In genomic region chr7:80071209-80071608, GRCm38 (mm10) we compare ENCODE assay signal across 16 mouse cellular contexts. TPM values are rescaled to one million over a fixed set of nuclear protein-coding genes. Genes with fewer than 3 reads are reported as not detected.
DNase-seq lines count a peak whose midpoint lies in the region; TF ChIP-seq lines count a peak whose summit lies in the region.
"Had no signal": no experiment of that assay in that cellular context is flagged by ENCODE, and none has a peak within 500 bp of the region (broad histone marks: within the 10 kb centered on the region; RNA-seq: fewer than 3 reads in every experiment).

No protein-coding gene starts in this region.

- peak; percentile 91 for DNase-seq in heart, adult 11 months
- no peak for DNase-seq in heart, postnatal 25 days (ENCODE audit: low spot score)
- no peak for DNase-seq in layer of hippocampus, adult 2 months (ENCODE audit: low spot score in 2 of 2)
- no peak for DNase-seq in layer of hippocampus, adult 11-12 months (ENCODE audit: low spot score)
- no peak for DNase-seq in limb, embryonic 10.5 days (ENCODE audit: low spot score)
- DNase-seq in c-Kit-positive CD71-positive TER-119-positive erythroid progenitor cells, embryonic 14.5 days (ENCODE audit: low spot score), result no peak
- DNase-seq: adrenal gland, postnatal 14 days; cerebellum, adult 2 months; cerebellum, postnatal 10 days; heart, adult 2 months had no signal

- no peak for TF ChIP-seq CTCF in layer of hippocampus, adult 2 months (conservative IDR thresholded peaks at IDR 0.05)

- H3K36me3 ChIP-seq in limb, embryonic 10.5 days, result no peaks in the 10 kb centered on the region
- H3K36me3 ChIP-seq: embryonic facial prominence, embryonic 15.5 days; forebrain, embryonic 12.5 days; heart, embryonic 13.5 days had no signal

- no peaks in the 10 kb centered on the region for H3K9me3 ChIP-seq in limb, embryonic 10.5 days (replicated peaks)
- H3K9me3 ChIP-seq: embryonic facial prominence, embryonic 15.5 days; forebrain, embryonic 12.5 days; heart, embryonic 13.5 days had no signal

- no peaks in the 10 kb centered on the region for H3K27me3 ChIP-seq in limb, embryonic 10.5 days (ENCODE audit: low read depth, poor library complexity, severe bottlenecking)
- H3K27me3 ChIP-seq: CH12.LX; embryonic facial prominence, embryonic 15.5 days; forebrain, embryonic 12.5 days; heart, embryonic 13.5 days; Patski had no signal

- H3K4me1 ChIP-seq in limb, embryonic 10.5 days, result peaks cover 80% of the 10 kb centered on the region

- H3K4me3 ChIP-seq in layer of hippocampus, adult 2 months, result no peak overlapping the region
- no peak overlapping the region for H3K4me3 ChIP-seq in limb, embryonic 10.5 days
- H3K4me3 ChIP-seq: embryonic facial prominence, embryonic 15.5 days; erythroblast, embryonic 14.5 days; forebrain, embryonic 12.5 days; heart, adult 2 months; heart, embryonic 13.5 days had no signal

- peak overlapping the region; percentile 68; the same call in 1 of the 2 replicates for H3K27ac ChIP-seq in layer of hippocampus, adult 2 months
- H3K27ac ChIP-seq in limb, embryonic 10.5 days, result 0 out of 2 replicates have a peak overlapping the region, but pooled peaks have one; percentile 14
- H3K27ac ChIP-seq: forebrain, embryonic 12.5 days; heart, adult 2 months had no signal

- intact Hi-C loops in heart, postnatal 25 days (cut with DNase I), result no loop called here

- WGBS in limb, embryonic 10.5 days, result 95% methylated on average over 9 of the region's 9 CpGs

RNA-seq across cellular contexts. Expression of gene Idh2, which starts 44.0 kb away (rescaled TPM):
- 1,000 to 10,000 TPM; 1,585 to 1,668 TPM for total RNA-seq in heart, postnatal 25 days (2021)
- total RNA-seq in layer of hippocampus, adult 2 months (2021), result 10 to 100 TPM; 63.8 to 69.8 TPM
- 533 and 582 TPM in 2 replicates for polyA plus RNA-seq in limb, embryonic 10.5 days (2016; fragmentation: Nextera tagmentation; extraction: Ambion mirVana)

RNA-seq across cellular contexts. Expression of gene Zfp710, which starts 46.6 kb away (rescaled TPM):
- total RNA-seq in heart, postnatal 25 days (2021), result 10 to 100 TPM; 27.7 to 29.9 TPM
- 10 to 100 TPM; 21.4 to 27.3 TPM for total RNA-seq in layer of hippocampus, adult 2 months (2021)
- polyA plus RNA-seq in limb, embryonic 10.5 days (2016; fragmentation: Nextera tagmentation; extraction: Ambion mirVana), result 19.4 and 19.7 TPM in 2 replicates

Comparison
In these comparisons a context has a peak if more than half of its experiments do, and no peak if none do; other contexts are left out.
1. RNA of gene Idh2, which starts 44.0 kb away (total RNA-seq): 1,585 to 1,668 TPM in heart, postnatal 25 days; 63.8 to 69.8 TPM in layer of hippocampus, adult 2 months; every median in the first group is over 10 times any median in the second.